Comparison of ENCODE assay signal across 8 mouse cellular contexts in the genomic region with DNA sequence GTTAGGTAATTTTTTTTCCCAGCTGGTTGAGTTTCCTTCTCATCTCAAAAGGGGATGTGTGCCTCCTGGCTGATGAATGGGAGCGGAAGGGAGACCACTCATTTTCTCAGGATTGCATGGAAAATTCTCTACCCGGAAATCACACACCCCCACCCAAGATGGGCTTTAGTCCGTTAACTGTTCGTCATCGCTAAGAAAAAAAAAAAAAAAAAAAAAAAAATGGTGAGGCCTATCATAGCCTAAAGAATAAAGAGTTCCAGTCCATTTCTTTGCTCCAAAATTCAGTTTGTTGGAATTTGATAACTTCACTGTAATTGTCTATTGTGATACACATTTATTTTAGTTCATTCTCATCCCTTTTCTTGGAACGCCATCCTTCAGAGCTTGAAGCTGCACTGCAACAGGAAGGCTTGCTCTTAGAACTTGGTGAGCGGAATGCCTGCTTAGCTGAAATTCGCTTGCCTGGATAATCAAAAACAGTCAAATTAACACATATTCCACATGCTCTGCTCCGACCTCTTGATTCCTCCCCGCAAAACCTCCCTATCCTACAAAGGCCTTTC. TPM values are rescaled to one million over a fixed set of nuclear protein-coding genes. Genes with fewer than 3 reads are reported as not detected.
DNase-seq lines count a peak whose midpoint lies in the region; ATAC-seq lines count a peak whose summit lies in the region.

No protein-coding gene starts in this region.

- peak overlapping the region; percentile 93; the same call in 1 of the 2 replicates for H3K9ac ChIP-seq in heart, embryonic 15.5 days
- H3K9ac ChIP-seq in hindbrain, embryonic 16.5 days (ENCODE audit: low read depth, low read length) = peak overlapping the region; percentile 98
- H3K9ac ChIP-seq in midbrain, embryonic 15.5 days = peak overlapping the region; percentile 92

- ATAC-seq in heart, embryonic 15.5 days (replicated peaks; ENCODE audit: insufficient number of reproducible peaks, insufficient read depth, low FRiP score, low read depth) = peak; percentile 33; the same call in 1 of the 2 replicates
- ATAC-seq in hindbrain, embryonic 16.5 days = peak; percentile 95
- peak; percentile 92 for ATAC-seq in midbrain, embryonic 15.5 days (replicated peaks)
- ATAC-seq in erythroid progenitor cell, adult 5-6 weeks (replicated peaks; ENCODE audit: low FRiP score, poor library complexity, severe bottlenecking) = no peak

- no peaks in the 10 kb centered on the region for H3K9me3 ChIP-seq in heart, embryonic 15.5 days (replicated peaks)
- no peaks in the 10 kb centered on the region for H3K9me3 ChIP-seq in hindbrain, embryonic 16.5 days (ENCODE audit: control insufficient read depth, low read length)
- no peaks in the 10 kb centered on the region for H3K9me3 ChIP-seq in midbrain, embryonic 15.5 days

- peaks cover 13% of the 10 kb centered on the region for H3K4me1 ChIP-seq in heart, embryonic 15.5 days (replicated peaks)
- H3K4me1 ChIP-seq in brown adipose tissue, adult 24 weeks (ENCODE audit: control insufficient read depth, insufficient read depth, insufficient read length, low read length) = peaks cover 4% of the 10 kb centered on the region; the same call in 1 of the 2 replicates
- H3K4me1 ChIP-seq in hindbrain, embryonic 16.5 days (ENCODE audit: control insufficient read depth, insufficient read depth, low read depth, low read length) = peaks cover 17% of the 10 kb centered on the region
- peaks cover 20% of the 10 kb centered on the region for H3K4me1 ChIP-seq in midbrain, embryonic 15.5 days

- H3K4me2 ChIP-seq in heart, embryonic 15.5 days = peak overlapping the region; percentile 67
- H3K4me2 ChIP-seq in hindbrain, embryonic 16.5 days (ENCODE audit: low read length) = peak overlapping the region; percentile 70
- H3K4me2 ChIP-seq in midbrain, embryonic 15.5 days = peak overlapping the region; percentile 56

- intact Hi-C loops in gastrocnemius, postnatal 36 days (cut with DNase I) = no loop called here

- H3K27ac ChIP-seq in heart, embryonic 15.5 days = peak overlapping the region; percentile 87
- peak overlapping the region; percentile 78 for H3K27ac ChIP-seq in brown adipose tissue, adult 24 weeks (replicated peaks; ENCODE audit: low read depth, low read length)
- peak overlapping the region; percentile 81 for H3K27ac ChIP-seq in hindbrain, embryonic 16.5 days (ENCODE audit: low read depth, low read length)
- H3K27ac ChIP-seq in midbrain, embryonic 15.5 days = peak overlapping the region; percentile 92

- no peak for DNase-seq in heart, postnatal 4 days
- DNase-seq in thymus, postnatal 4 days = no peak
- no peak for DNase-seq in gastrocnemius, postnatal 36 days

- H3K4me3 ChIP-seq in heart, embryonic 15.5 days = peak overlapping the region; percentile 92
- H3K4me3 ChIP-seq in brown adipose tissue, adult 24 weeks (ENCODE audit: insufficient read depth, low read depth, low read length) = peak overlapping the region; percentile 94
- peak overlapping the region; percentile 93 for H3K4me3 ChIP-seq in hindbrain, embryonic 16.5 days (ENCODE audit: low read length)
- peak overlapping the region; percentile 95 for H3K4me3 ChIP-seq in midbrain, embryonic 15.5 days

- H3K36me3 ChIP-seq in heart, embryonic 15.5 days = peaks cover 20% of the 10 kb centered on the region
- peaks cover 3% of the 10 kb centered on the region; the same call in 1 of the 2 replicates for H3K36me3 ChIP-seq in hindbrain, embryonic 16.5 days (ENCODE audit: control insufficient read depth, insufficient read depth, low read length)
- peaks cover 6% of the 10 kb centered on the region; the same call in 1 of the 2 replicates for H3K36me3 ChIP-seq in midbrain, embryonic 15.5 days (replicated peaks)

- H3K27me3 ChIP-seq in heart, embryonic 15.5 days = no peaks in the 10 kb centered on the region
- H3K27me3 ChIP-seq in hindbrain, embryonic 16.5 days (replicated peaks; ENCODE audit: control insufficient read depth, insufficient read depth, low read length) = no peaks in the 10 kb centered on the region
- H3K27me3 ChIP-seq in midbrain, embryonic 15.5 days (replicated peaks) = no peaks in the 10 kb centered on the region

- WGBS in heart, embryonic 15.5 days = 48% methylated on average over 10 of the region's 10 CpGs
- 44% methylated on average over 10 of the region's 10 CpGs for WGBS in hindbrain, embryonic 16.5 days
- WGBS in midbrain, embryonic 15.5 days = 45% methylated on average over 10 of the region's 10 CpGs

RNA-seq across cellular contexts. Expression of a gene that starts 0.4 kb away (rescaled TPM):
- polyA plus RNA-seq in heart, embryonic 15.5 days (2015; fragmentation: Nextera tagmentation; extraction: Ambion mirVana) = 31.8 and 44.9 TPM in 2 replicates
- total RNA-seq in heart, postnatal 4 days (2021) = 10 to 100 TPM; 77.7 to 82.5 TPM
- 17.7 and 22.3 TPM in 2 replicates for polyA plus RNA-seq in brown adipose tissue, adult 24 weeks (2012; ENCODE audit: insufficient read depth, insufficient read length, missing spikeins)
- 36.6 and 40.7 TPM in 2 replicates for polyA plus RNA-seq in hindbrain, embryonic 16.5 days (2015; fragmentation: Nextera tagmentation; extraction: Ambion mirVana)
- polyA plus RNA-seq in midbrain, embryonic 15.5 days (2015; fragmentation: Nextera tagmentation; extraction: Ambion mirVana) = 50.8 and 52.8 TPM in 2 replicates
- total RNA-seq in gastrocnemius, postnatal 36 days (2021) = 10 to 100 TPM; 31.5 to 34.2 TPM
- total RNA-seq in erythroid progenitor cell, adult 5-6 weeks (2015; ENCODE audit: low replicate concordance) = 74.6 and 88.4 TPM in 2 replicates
- 93.8 and 97.8 TPM in 2 replicates for total RNA-seq in erythroid progenitor cell, adult 5-6 weeks (2017; ENCODE audit: low replicate concordance)

RNA-seq across cellular contexts. Expression of a gene that starts 11.1 kb away (rescaled TPM):
- 3.7 and 5.2 TPM in 2 replicates for polyA plus RNA-seq in heart, embryonic 15.5 days (2015; fragmentation: Nextera tagmentation; extraction: Ambion mirVana)
- total RNA-seq in heart, postnatal 4 days (2021) = 1 to 10 TPM; 4.1 to 4.4 TPM
- polyA plus RNA-seq in brown adipose tissue, adult 24 weeks (2012; ENCODE audit: insufficient read depth, insufficient read length, missing spikeins) = 2.4 and 3.0 TPM in 2 replicates
- 2.8 and 3.4 TPM in 2 replicates for polyA plus RNA-seq in hindbrain, embryonic 16.5 days (2015; fragmentation: Nextera tagmentation; extraction: Ambion mirVana)
- polyA plus RNA-seq in midbrain, embryonic 15.5 days (2015; fragmentation: Nextera tagmentation; extraction: Ambion mirVana) = 1.5 and 1.8 TPM in 2 replicates
- total RNA-seq in gastrocnemius, postnatal 36 days (2021) = 1 to 10 TPM; 1.7 to 2.0 TPM
- total RNA-seq in erythroid progenitor cell, adult 5-6 weeks (2015; ENCODE audit: low replicate concordance) = 1.7 and 6.1 TPM in 2 replicates
- 3.2 and 6.4 TPM in 2 replicates for total RNA-seq in erythroid progenitor cell, adult 5-6 weeks (2017; ENCODE audit: low replicate concordance)
